Mouse (Mus musculus) olfactory bulb, adult 2 months (tissue): ENCODE measurements around the gene Stk32c.

Experiments used
- CTCF ChIP-seq: fragments of 200-500 bp; IDR thresholded peaks from 2 replicates; pipeline ENCODE4 v1.5.1; 2012; ENCODE audit warnings: low read depth, mild to moderate bottlenecking, low read length, moderate library complexity; ENCODE audit not compliant: insufficient read depth
- POLR2A ChIP-seq: fragments of 200-500 bp; IDR thresholded peaks from 2 replicates; pipeline ENCODE4 v1.6.1; 2012; ENCODE audit warnings: mild to moderate bottlenecking, low read depth, low read length, moderate library complexity; ENCODE audit not compliant: insufficient read depth

- TF ChIP-seq POLR2A = no peak
- no peak for TF ChIP-seq CTCF
These were observed 82.7 kb downstream of the Stk32c start for GRCm38 (mm10) chr7:139130361-139130760.
